Mouse (Mus musculus): ENCODE measurements around the gene Itsn2. TPM values are rescaled to one million over a fixed set of nuclear protein-coding genes. Genes with fewer than 3 reads are reported as not detected.
A peak's percentile ranks its signal among the peaks of the same experiment; 100 is the strongest.

Gene Itsn2
- polyA plus RNA-seq, 1 experiment from 2014 or later: 47.1 TPM

DNA sequence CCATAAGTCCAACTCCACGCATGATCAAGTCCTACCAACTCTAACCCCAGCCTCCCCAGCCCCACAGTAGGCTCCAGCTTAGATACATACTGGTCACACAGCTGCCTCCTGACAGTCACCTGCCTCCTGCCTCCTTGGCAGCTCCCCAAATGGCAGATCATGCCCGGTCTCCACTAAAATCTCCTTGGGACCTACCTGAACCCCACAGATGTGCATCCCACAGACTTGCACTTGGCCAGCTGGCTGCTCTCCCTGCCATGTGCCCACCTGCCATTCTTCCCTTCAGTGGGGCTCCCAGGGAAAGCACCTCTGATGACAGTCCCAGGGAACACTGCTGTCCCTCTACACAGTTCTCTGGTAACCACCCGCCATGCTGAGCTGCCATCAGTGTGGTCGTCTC lies 115.9 kb downstream of the Itsn2 start:
- H3K4me2 ChIP-seq (replicated peaks; ENCODE audit: low read depth, low read length): no peak overlapping the region
- WGBS: 85% methylated on average over 4 of the region's 4 CpGs
- no peaks in the 10 kb centered on the region for H3K9me3 ChIP-seq (ENCODE audit: control insufficient read depth, low read depth, low read length)
- H3K27ac ChIP-seq (ENCODE audit: low read length): no peak overlapping the region
- H3K4me1 ChIP-seq (ENCODE audit: control insufficient read depth, insufficient read depth, low read length): no peaks in the 10 kb centered on the region
- H3K36me3 ChIP-seq (ENCODE audit: control insufficient read depth, insufficient read depth, low read length): peaks cover 23% of the 10 kb centered on the region
- H3K4me3 ChIP-seq (ENCODE audit: low read depth, low read length): no peak overlapping the region
- H3K9ac ChIP-seq (replicated peaks; ENCODE audit: low read depth, low read length): no peak overlapping the region
- H3K27me3 ChIP-seq (ENCODE audit: control insufficient read depth, insufficient read depth, low read length): no peaks in the 10 kb centered on the region
- no peak for ATAC-seq (ENCODE audit: insufficient number of reproducible peaks, insufficient read depth, low FRiP score, low read depth)

DNA sequence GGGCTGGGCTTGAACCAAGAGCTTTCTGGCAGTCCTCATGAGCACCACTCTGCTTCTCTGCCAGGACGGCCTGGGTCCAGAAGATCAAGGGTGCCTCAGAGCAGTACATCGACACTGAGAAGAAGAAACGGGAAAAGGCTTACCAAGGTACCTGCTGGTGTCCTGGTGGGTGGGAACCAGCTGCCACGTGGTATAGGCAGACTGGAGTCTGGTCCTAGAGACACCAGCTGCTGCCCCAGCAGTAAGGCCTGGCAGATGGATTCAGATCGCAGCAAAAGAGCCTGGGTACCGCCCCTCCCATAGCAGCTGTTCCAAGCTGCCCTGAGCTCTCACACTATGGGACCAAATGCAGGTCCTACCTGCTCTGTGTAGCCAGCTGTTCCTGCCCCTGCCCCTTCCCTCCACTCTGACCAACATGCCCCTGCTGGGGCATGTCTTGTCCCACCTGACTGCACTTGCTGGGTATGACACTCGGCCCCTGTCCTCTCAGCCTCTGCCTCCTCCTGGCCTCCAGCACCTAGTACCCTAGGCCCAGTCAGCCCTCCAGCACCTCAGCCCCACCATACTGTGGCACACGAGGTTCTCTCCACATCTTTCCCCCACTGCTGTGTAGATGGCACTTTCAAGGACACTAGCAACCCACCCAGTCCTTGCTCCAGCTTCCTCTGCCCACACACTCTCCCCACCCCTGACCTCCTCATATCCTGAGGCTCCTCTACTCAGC lies 116.6 kb downstream of the Itsn2 start:
- Histone ChIP-seq H3K27ac (ENCODE audit: low read length) (no peak overlapping the region), H3K9me3 (ENCODE audit: control insufficient read depth, low read depth, low read length) (no peaks in the 10 kb centered on the region), H3K4me3 (ENCODE audit: low read depth, low read length) (no peak overlapping the region), H3K36me3 (ENCODE audit: control insufficient read depth, insufficient read depth, low read length) (peaks cover 24% of the 10 kb centered on the region), H3K4me2 (replicated peaks; ENCODE audit: low read depth, low read length) (no peak overlapping the region), H3K9ac (replicated peaks; ENCODE audit: low read depth, low read length) (no peak overlapping the region), H3K27me3 (ENCODE audit: control insufficient read depth, insufficient read depth, low read length) (no peaks in the 10 kb centered on the region), H3K4me1 (ENCODE audit: control insufficient read depth, insufficient read depth, low read length) (no peaks in the 10 kb centered on the region)
- peak; percentile 14; the same call in 1 of the 2 replicates for ATAC-seq (ENCODE audit: insufficient number of reproducible peaks, insufficient read depth, low FRiP score, low read depth)
- 79% methylated on average over 8 of the region's 8 CpGs for WGBS

DNA sequence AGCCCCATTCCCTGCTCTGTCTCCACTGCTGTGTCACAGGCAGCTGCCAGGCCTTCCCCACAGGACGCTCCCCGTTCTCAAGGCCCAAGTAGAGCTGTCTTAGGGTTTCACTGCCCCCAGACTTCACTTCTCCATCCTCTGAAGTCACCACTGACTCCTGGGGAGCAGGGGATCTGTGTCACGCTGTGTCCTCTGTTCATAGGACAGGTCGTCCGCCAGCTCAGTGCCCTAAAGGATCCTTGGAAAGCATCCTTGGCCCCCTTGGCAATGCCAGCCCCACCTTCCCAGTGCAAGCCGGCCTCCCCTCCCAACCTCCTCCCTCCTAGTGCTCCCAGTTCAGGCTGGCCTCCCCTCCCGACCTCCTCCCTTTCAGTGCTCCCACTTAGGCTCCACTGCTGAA lies 117.5 kb downstream of the Itsn2 start:
- peaks cover 27% of the 10 kb centered on the region for H3K36me3 ChIP-seq (ENCODE audit: control insufficient read depth, insufficient read depth, low read length)
- 90% methylated on average over 7 of the region's 7 CpGs for WGBS
- no peak overlapping the region for H3K4me2 ChIP-seq (replicated peaks; ENCODE audit: low read depth, low read length)

DNA sequence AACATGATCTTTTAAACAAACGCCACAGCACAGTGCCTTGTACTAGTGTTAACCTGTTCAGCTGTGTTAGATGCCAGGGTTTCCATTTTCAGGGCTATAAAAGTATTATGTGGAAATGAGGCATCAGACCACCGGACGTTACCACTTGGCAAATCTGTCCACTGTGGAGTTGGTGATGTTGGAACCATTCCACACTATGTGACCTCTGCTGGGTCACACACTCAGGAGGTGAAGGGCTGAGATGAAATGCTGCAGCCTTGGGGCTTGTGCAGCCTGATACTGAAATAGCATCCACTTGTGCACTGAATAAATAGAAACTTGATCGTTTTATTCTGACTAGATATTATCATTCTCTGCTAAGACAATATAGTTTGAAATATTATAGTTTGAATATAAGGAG lies 120.9 kb downstream of the Itsn2 start:
- Histone ChIP-seq H3K4me2 (replicated peaks; ENCODE audit: low read depth, low read length) (no peak overlapping the region), H3K4me1 (ENCODE audit: control insufficient read depth, insufficient read depth, low read length) (no peaks in the 10 kb centered on the region), H3K27me3 (ENCODE audit: control insufficient read depth, insufficient read depth, low read length) (no peaks in the 10 kb centered on the region), H3K9ac (replicated peaks; ENCODE audit: low read depth, low read length) (no peak overlapping the region), H3K27ac (ENCODE audit: low read length) (no peak overlapping the region), H3K36me3 (ENCODE audit: control insufficient read depth, insufficient read depth, low read length) (peaks cover 17% of the 10 kb centered on the region), H3K4me3 (ENCODE audit: low read depth, low read length) (no peak overlapping the region), H3K9me3 (ENCODE audit: control insufficient read depth, low read depth, low read length) (no peaks in the 10 kb centered on the region)
- ATAC-seq (ENCODE audit: insufficient number of reproducible peaks, insufficient read depth, low FRiP score, low read depth): no peak
- WGBS: 65% methylated on average over 4 of the region's 4 CpGs

More for the DNA sequence above, 117.5 kb downstream of the Itsn2 start:
- Histone ChIP-seq H3K4me3 (ENCODE audit: low read depth, low read length) (no peak overlapping the region), H3K27ac (ENCODE audit: low read length) (no peak overlapping the region), H3K9ac (replicated peaks; ENCODE audit: low read depth, low read length) (no peak overlapping the region), H3K4me1 (ENCODE audit: control insufficient read depth, insufficient read depth, low read length) (no peaks in the 10 kb centered on the region), H3K9me3 (ENCODE audit: control insufficient read depth, low read depth, low read length) (no peaks in the 10 kb centered on the region), H3K27me3 (ENCODE audit: control insufficient read depth, insufficient read depth, low read length) (no peaks in the 10 kb centered on the region)
- ATAC-seq (ENCODE audit: insufficient number of reproducible peaks, insufficient read depth, low FRiP score, low read depth): no peak

DNA sequence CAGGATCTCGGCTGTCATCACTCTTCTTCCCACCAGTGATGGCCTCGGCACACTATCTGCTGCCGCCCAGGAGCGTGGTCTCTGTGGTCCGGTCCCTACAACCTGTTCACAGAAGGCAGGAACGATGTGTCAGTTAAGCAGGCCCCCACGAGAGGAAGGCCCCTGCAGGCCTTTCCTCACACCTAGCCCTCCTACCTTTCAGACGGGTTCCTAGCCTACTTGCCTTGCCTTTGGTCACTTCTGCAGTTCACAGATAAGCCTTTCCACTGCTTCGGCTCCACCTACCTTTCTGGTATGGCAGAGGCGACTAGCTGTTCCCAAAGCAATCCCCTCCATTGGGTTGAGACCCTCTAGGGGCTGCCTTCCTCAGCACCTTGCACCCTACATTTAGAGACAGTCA lies 123.2 kb downstream of the Itsn2 start:
- Histone ChIP-seq H3K27me3 (ENCODE audit: control insufficient read depth, insufficient read depth, low read length) (no peaks in the 10 kb centered on the region), H3K4me1 (ENCODE audit: control insufficient read depth, insufficient read depth, low read length) (no peaks in the 10 kb centered on the region), H3K9ac (replicated peaks; ENCODE audit: low read depth, low read length) (no peak overlapping the region), H3K36me3 (ENCODE audit: control insufficient read depth, insufficient read depth, low read length) (peaks cover 16% of the 10 kb centered on the region), H3K27ac (ENCODE audit: low read length) (no peak overlapping the region), H3K4me2 (replicated peaks; ENCODE audit: low read depth, low read length) (no peak overlapping the region), H3K9me3 (ENCODE audit: control insufficient read depth, low read depth, low read length) (no peaks in the 10 kb centered on the region), H3K4me3 (ENCODE audit: low read depth, low read length) (no peak overlapping the region)
- no peak for ATAC-seq (ENCODE audit: insufficient number of reproducible peaks, insufficient read depth, low FRiP score, low read depth)
- 85% methylated on average over 10 of the region's 10 CpGs for WGBS

DNA sequence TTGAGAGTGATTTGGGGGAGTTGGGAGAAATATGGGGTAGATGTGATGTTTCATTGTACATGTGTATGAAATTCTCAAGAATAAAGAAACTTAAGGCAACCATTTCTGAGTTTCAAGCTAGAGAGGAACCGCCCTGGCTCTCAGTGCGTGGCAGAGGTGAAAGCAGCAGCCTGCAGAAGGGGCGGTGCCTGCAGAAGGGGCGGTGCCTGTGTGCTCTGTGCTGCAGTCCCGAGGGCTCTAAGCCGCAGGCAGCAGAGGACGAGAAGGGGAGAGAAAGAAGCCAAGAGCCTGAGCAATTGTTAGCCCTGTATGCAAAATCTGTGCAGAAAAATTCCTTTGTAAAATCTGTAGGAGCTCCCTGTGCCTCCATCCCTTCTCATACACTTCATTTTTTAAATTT lies 125.0 kb downstream of the Itsn2 start:
- Histone ChIP-seq H3K9ac (replicated peaks; ENCODE audit: low read depth, low read length) (no peak overlapping the region), H3K36me3 (ENCODE audit: control insufficient read depth, insufficient read depth, low read length) (peaks cover 11% of the 10 kb centered on the region), H3K4me3 (ENCODE audit: low read depth, low read length) (no peak overlapping the region), H3K27ac (ENCODE audit: low read length) (no peak overlapping the region), H3K9me3 (ENCODE audit: control insufficient read depth, low read depth, low read length) (no peaks in the 10 kb centered on the region), H3K4me2 (replicated peaks; ENCODE audit: low read depth, low read length) (no peak overlapping the region), H3K27me3 (ENCODE audit: control insufficient read depth, insufficient read depth, low read length) (no peaks in the 10 kb centered on the region), H3K4me1 (ENCODE audit: control insufficient read depth, insufficient read depth, low read length) (no peaks in the 10 kb centered on the region)
- peak; percentile 89; the same call in 1 of the 2 replicates for ATAC-seq (ENCODE audit: insufficient number of reproducible peaks, insufficient read depth, low FRiP score, low read depth)
- WGBS: 4% methylated on average over 7 of the region's 7 CpGs

DNA sequence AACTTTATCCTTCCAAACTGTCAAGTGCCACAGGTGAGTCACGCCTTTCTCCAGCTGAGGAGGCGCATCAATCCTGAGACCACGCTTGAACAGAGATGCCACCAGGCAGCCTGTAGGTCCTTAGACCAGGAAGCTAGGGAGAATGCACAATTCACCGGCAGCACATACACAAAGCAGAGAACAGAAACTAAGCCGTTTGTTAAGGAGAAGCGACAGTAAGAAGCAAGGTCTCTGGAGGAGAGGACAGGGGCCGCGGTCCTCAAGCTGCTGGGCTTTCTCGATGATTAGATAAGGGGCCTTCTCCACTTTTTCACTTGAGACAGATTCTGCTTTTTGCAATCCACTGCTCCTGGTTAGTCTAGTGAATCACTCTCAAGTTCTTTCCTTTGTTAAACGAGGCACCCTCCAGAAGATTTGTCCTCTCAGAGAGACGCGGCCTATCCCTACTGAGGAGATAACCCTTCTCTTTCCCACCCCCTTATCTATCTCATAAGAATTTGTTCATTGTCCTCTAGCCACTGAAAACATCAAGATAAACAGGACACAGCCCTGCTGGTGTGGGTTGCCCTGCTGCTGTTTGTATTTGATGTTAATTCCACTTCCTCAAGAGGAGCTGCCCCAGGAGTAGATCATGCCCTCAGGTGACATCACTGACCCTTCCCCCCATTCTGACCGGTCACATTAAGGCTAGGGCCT lies 126.8 kb downstream of the Itsn2 start:
- 67% methylated on average over 13 of the region's 13 CpGs for WGBS
- ATAC-seq (ENCODE audit: insufficient number of reproducible peaks, insufficient read depth, low FRiP score, low read depth): no peak

DNA sequence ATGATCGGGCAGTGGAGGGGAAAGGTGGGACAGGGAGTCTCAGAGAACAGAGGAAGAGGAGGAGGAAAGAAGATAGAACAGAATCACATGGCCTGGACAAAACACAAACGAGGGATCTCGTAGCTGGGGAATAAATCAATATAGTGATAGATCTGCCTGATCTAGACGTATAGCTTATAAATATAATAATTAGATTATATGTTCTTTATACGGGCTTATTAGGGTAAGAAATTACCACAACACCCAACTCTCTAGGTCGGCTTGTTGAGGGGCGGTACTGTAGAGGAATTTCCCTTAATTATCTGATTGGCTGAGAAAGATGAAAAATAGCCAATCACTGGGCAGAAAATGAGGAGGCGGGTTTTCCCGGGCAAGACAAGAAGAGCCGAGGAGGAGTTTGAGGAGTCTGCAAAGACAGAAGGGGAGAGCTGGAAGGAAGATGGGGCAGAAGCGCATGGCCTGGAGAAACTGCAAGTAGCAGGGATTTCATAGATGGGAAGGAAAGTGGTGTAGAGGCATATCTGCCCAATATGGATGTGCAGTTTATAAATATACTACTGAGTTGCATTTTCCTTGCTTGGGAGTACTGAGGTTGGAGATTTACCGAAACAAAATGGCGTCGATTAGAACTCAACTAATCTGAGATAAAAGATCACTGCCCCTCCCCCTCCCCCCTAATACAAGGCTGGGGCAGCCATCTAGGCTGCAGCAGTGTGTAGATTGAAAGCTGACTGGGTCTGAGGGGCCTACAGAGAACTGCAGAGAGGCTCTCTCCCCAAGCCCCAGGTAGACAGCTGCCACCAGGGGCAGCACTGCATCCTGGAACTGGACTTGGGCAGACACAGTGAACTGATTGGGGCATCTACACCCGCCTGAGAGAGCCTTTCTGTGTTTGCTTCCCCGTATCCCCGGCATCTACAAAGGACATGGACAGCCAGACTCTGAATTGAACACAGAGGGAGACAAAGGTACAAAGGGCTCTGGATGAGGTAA lies 127.6 kb downstream of the Itsn2 start:
- no peaks in the 10 kb centered on the region for H3K27me3 ChIP-seq (ENCODE audit: control insufficient read depth, insufficient read depth, low read length)
- H3K36me3 ChIP-seq (ENCODE audit: control insufficient read depth, insufficient read depth, low read length): no peaks in the 10 kb centered on the region
- H3K27ac ChIP-seq (ENCODE audit: low read length): no peak overlapping the region
- no peaks in the 10 kb centered on the region for H3K9me3 ChIP-seq (ENCODE audit: control insufficient read depth, low read depth, low read length)
- no peak overlapping the region for H3K4me3 ChIP-seq (ENCODE audit: low read depth, low read length)
- H3K9ac ChIP-seq (replicated peaks; ENCODE audit: low read depth, low read length): no peak overlapping the region
- 72% methylated on average over 17 of the region's 17 CpGs for WGBS
- H3K4me2 ChIP-seq (replicated peaks; ENCODE audit: low read depth, low read length): no peak overlapping the region
- H3K4me1 ChIP-seq (ENCODE audit: control insufficient read depth, insufficient read depth, low read length): no peaks in the 10 kb centered on the region
- ATAC-seq (ENCODE audit: insufficient number of reproducible peaks, insufficient read depth, low FRiP score, low read depth): no peak

More for the DNA sequence above, 126.8 kb downstream of the Itsn2 start:
- no peaks in the 10 kb centered on the region for H3K27me3 ChIP-seq (ENCODE audit: control insufficient read depth, insufficient read depth, low read length)
- no peak overlapping the region for H3K4me3 ChIP-seq (ENCODE audit: low read depth, low read length)
- H3K4me2 ChIP-seq (replicated peaks; ENCODE audit: low read depth, low read length): no peak overlapping the region
- no peak overlapping the region for H3K9ac ChIP-seq (replicated peaks; ENCODE audit: low read depth, low read length)
- H3K9me3 ChIP-seq (ENCODE audit: control insufficient read depth, low read depth, low read length): no peaks in the 10 kb centered on the region
- H3K4me1 ChIP-seq (ENCODE audit: control insufficient read depth, insufficient read depth, low read length): no peaks in the 10 kb centered on the region
- H3K27ac ChIP-seq (ENCODE audit: low read length): no peak overlapping the region
- H3K36me3 ChIP-seq (ENCODE audit: control insufficient read depth, insufficient read depth, low read length): 0 out of 2 replicates have a peak, but pooled peaks cover 3% of the 10 kb centered on the region

Measured in stomach, embryonic 14.5 days (tissue).